Mouse (Mus musculus) liver, adult 2 months (tissue): ENCODE data around the gene Tubg2.

Source experiments
- CTCF ChIP-seq: fragments of 200-500 bp; IDR thresholded peaks from 2 replicates; pipeline ENCODE4 v1.5.1; 2011; ENCODE audit warnings: low read depth, low read length, control low read depth
- POLR2A ChIP-seq: fragments of 200-500 bp; IDR thresholded peaks from 2 replicates; pipeline ENCODE4 v1.6.1; 2011; ENCODE audit warnings: low read length, control low read depth; ENCODE audit not compliant: insufficient read depth; ENCODE audit errors: extremely low read depth

DNA sequence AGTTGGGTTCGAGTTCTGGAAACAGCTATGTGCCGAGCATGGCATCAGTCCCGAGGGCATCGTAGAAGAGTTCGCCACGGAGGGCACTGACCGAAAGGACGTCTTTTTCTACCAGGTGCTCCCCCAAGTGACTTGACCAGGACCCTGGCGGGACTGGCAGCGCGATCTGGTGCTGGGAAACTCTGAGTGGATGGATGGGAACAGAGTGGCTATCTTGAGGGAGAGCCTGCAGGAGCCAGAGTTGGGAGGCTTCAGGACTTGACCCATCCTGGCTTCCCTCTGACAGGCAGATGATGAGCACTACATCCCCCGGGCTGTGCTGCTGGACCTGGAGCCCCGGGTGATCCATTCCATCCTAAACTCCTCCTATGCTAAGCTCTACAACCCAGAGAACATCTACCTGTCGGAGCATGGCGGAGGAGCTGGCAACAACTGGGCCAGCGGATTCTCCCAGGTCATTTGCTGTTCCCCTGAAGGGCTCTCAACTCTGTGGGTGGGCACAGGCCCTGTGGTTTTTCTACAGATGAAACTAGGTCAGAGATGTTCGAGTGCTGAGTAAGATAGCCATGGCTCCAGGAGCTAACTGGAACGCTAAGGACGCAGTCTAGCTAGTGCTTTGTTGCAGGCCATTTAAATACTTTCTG lies 35.0 kb upstream of the Tubg2 start:
- TF ChIP-seq CTCF (no peak), POLR2A (no peak)
